Mouse (Mus musculus): ENCODE measurements around the gene Galnt7. TPM values are rescaled to one million over a fixed set of nuclear protein-coding genes. Genes with fewer than 3 reads are reported as not detected.

Galnt7 gene
- total and polyA plus RNA-seq, 3 experiments = 26.7 to 33.5 (median 32.7) TPM

GRCm38 (mm10) chr8:57575336-57575735 lies 77.5 kb downstream of the Galnt7 start:
- Histone ChIP-seq H3K36me3 (replicated peaks in 1 of 2; ENCODE audit: control insufficient read depth in 1 of 2, insufficient read depth in 1 of 2, low read length in 1 of 2) (peaks cover 8 to 21% of the 10 kb centered on the region in 2 experiments), H3K9ac (ENCODE audit: insufficient read depth, low read depth) (peak overlapping the region; percentile 64), H3K4me3 (replicated peaks in 1 of 3; ENCODE audit: low read depth in 2 of 3, low read length in 2 of 3, poor library complexity in 1 of 3) (peak overlapping the region; percentile 21 to 35 (median 26)), H3K4me2 (ENCODE audit: insufficient read depth, low read depth, poor library complexity, severe bottlenecking) (peak overlapping the region; percentile 78), H3K27ac (ENCODE audit: insufficient read depth, low read depth) (peak overlapping the region; percentile 82), H3K79me2 (replicated peaks; ENCODE audit: control insufficient read depth, extremely low read depth, insufficient read depth, poor library complexity, severe bottlenecking) (peaks cover 9% of the 10 kb centered on the region), H3K9me3 (replicated peaks; ENCODE audit: low read length) (no peaks in the 10 kb centered on the region), H3K4me1 (ENCODE audit: control insufficient read depth in 1 of 2, insufficient read depth in 2 of 2) (peaks cover 13 to 58% of the 10 kb centered on the region in 2 experiments; a peak in 3 of 4 replicates), H3K27me3 (replicated peaks) (no peaks in the 10 kb centered on the region)
- 0 out of 2 replicates have a peak, but pooled peaks have one; percentile 37 for TF ChIP-seq MAZ (IDR thresholded peaks at IDR 0.05; ENCODE audit: low read depth, low read length)
- TF ChIP-seq ZKSCAN1 (IDR thresholded peaks at IDR 0.05; ENCODE audit: borderline replicate concordance, low read depth, low read length) = no peak
- TF ChIP-seq IRF4 (IDR thresholded peaks at IDR 0.05; ENCODE audit: low read depth, low read length) = 0 out of 2 replicates have a peak, but pooled peaks have one; percentile 24
- peak; percentile 4; the same call in 1 of the 2 replicates for TF ChIP-seq SMC3 (IDR thresholded peaks at IDR 0.05; ENCODE audit: low read depth, low read length)
- no peak for TF ChIP-seq TBP (conservative IDR thresholded peaks at IDR 0.05; ENCODE audit: low read depth, low read length)
- TF ChIP-seq SIN3A (IDR thresholded peaks at IDR 0.05; ENCODE audit: low read length) = peak; percentile 60
- peak; percentile 25; the same call in 1 of the 2 replicates for TF ChIP-seq CHD1 (IDR thresholded peaks at IDR 0.05; ENCODE audit: low read depth, low read length)
- TF ChIP-seq TCF12 (IDR thresholded peaks at IDR 0.05; ENCODE audit: low read depth, low read length) = peak; percentile 47; the same call in 1 of the 2 replicates
- dilution Hi-C loops (cut with MboI; ENCODE audit: extremely low pct_ligation_motif_present, extremely low pct_unique_long_range_greater_than_20kb, low sequenced_read_pairs) (no loop called here), in situ Hi-C loops (cut with MboI; ENCODE audit: low pct_ligation_motif_present, low pct_unique_long_range_greater_than_20kb, low sequenced_read_pairs) (loop anchor here (5.0 kb wide), 1 partner anchor 222 kb away; no protein-coding TSS in a partner anchor)
- peak; percentile 65 for DNase-seq (ENCODE audit: extremely low read depth)

- H3K36me3 ChIP-seq (replicated peaks in 1 of 2; ENCODE audit: control insufficient read depth in 1 of 2, insufficient read depth in 1 of 2, low read length in 1 of 2) = peaks cover 8 to 30% of the 10 kb centered on the region in 2 experiments
- H3K4me1 ChIP-seq (ENCODE audit: control insufficient read depth in 1 of 2, insufficient read depth in 2 of 2) = peaks cover 8 to 50% of the 10 kb centered on the region in 2 experiments; a peak in 3 of 4 replicates
- dilution Hi-C loops (cut with MboI; ENCODE audit: extremely low pct_ligation_motif_present, extremely low pct_unique_long_range_greater_than_20kb, low sequenced_read_pairs) = no loop called here
- peak; percentile 80 for DNase-seq (ENCODE audit: extremely low read depth)
- peak overlapping the region; percentile 59 for H3K4me2 ChIP-seq (ENCODE audit: insufficient read depth, low read depth, poor library complexity, severe bottlenecking)
- no peak for TF ChIP-seq CHD1 (IDR thresholded peaks at IDR 0.05; ENCODE audit: low read depth, low read length)
- TF ChIP-seq ZKSCAN1 (IDR thresholded peaks at IDR 0.05; ENCODE audit: borderline replicate concordance, low read depth, low read length) = no peak
- TF ChIP-seq E2F4 (IDR thresholded peaks at IDR 0.05; ENCODE audit: insufficient replicate concordance, low read depth, low read length) = no peak
- peak; percentile 25; the same call in 1 of the 2 replicates for TF ChIP-seq MXI1 (IDR thresholded peaks at IDR 0.05; ENCODE audit: low read depth, low read length)
- no peak for TF ChIP-seq EP300 (IDR thresholded peaks at IDR 0.05; ENCODE audit: low read length)
- no peak for TF ChIP-seq JUN (IDR thresholded peaks at IDR 0.05; ENCODE audit: insufficient read depth, low read depth, low read length)
- TF ChIP-seq SMC3 (IDR thresholded peaks at IDR 0.05; ENCODE audit: low read depth, low read length) = peak; percentile 97
- no peak for TF ChIP-seq MYC (IDR thresholded peaks at IDR 0.05; ENCODE audit: low read depth, low read length)
- no peak for TF ChIP-seq UBTF (IDR thresholded peaks at IDR 0.05; ENCODE audit: low read depth, low read length)
- TF ChIP-seq PAX5 (IDR thresholded peaks at IDR 0.05; ENCODE audit: low read length) = no peak
- no peak for TF ChIP-seq USF2 (conservative IDR thresholded peaks at IDR 0.05; ENCODE audit: low read depth, low read length)
- peak; percentile 50; the same call in 1 of the 2 replicates for TF ChIP-seq MEF2A (IDR thresholded peaks at IDR 0.05; ENCODE audit: borderline replicate concordance, low read depth, low read length)
- TF ChIP-seq MAFK (IDR thresholded peaks at IDR 0.05; ENCODE audit: insufficient replicate concordance, low read length) = no peak
- no peak for TF ChIP-seq NRF1 (IDR thresholded peaks at IDR 0.05; ENCODE audit: low read depth, low read length)
- TF ChIP-seq RAD21 (IDR thresholded peaks at IDR 0.05; ENCODE audit: low read depth, low read length) = peak; percentile 99
- peak; percentile 35 to 95; a peak in 2 of 4 replicates for TF ChIP-seq CTCF (conservative IDR thresholded peaks at IDR 0.05 in 1 of 2, IDR thresholded peaks at IDR 0.05 in 1 of 2; ENCODE audit: low read depth in 2 of 2, low read length in 2 of 2)
- peak; percentile 55 for TF ChIP-seq SIN3A (IDR thresholded peaks at IDR 0.05; ENCODE audit: low read length)
- peak; percentile 51; the same call in 1 of the 2 replicates for TF ChIP-seq NELFE (IDR thresholded peaks at IDR 0.05; ENCODE audit: low read depth, low read length)
- TF ChIP-seq HCFC1 (IDR thresholded peaks at IDR 0.05; ENCODE audit: low read depth, low read length) = no peak
- TF ChIP-seq POLR2A (IDR thresholded peaks at IDR 0.05; ENCODE audit: low read depth, low read length) = no peak
- no peak for TF ChIP-seq MAZ (IDR thresholded peaks at IDR 0.05; ENCODE audit: low read depth, low read length)
- no peak for TF ChIP-seq CHD2 (IDR thresholded peaks at IDR 0.05; ENCODE audit: low read length)
- peak; percentile 83 for TF ChIP-seq ZC3H11A (IDR thresholded peaks at IDR 0.05; ENCODE audit: low read depth, low read length)
- peak; percentile 46; the same call in 1 of the 2 replicates for TF ChIP-seq IRF4 (IDR thresholded peaks at IDR 0.05; ENCODE audit: low read depth, low read length)
- TF ChIP-seq JUND (conservative IDR thresholded peaks at IDR 0.05; ENCODE audit: low read depth, low read length) = no peak
- no peak for TF ChIP-seq RCOR1 (conservative IDR thresholded peaks at IDR 0.05; ENCODE audit: low read depth, low read length)
- in situ Hi-C loops (cut with MboI; ENCODE audit: low pct_ligation_motif_present, low pct_unique_long_range_greater_than_20kb, low sequenced_read_pairs) = no loop called here
- no peak overlapping the region for H3K4me3 ChIP-seq (replicated peaks in 1 of 3; ENCODE audit: low read depth in 2 of 3, low read length in 2 of 3, poor library complexity in 1 of 3)
- H3K9ac ChIP-seq (ENCODE audit: insufficient read depth, low read depth) = peak overlapping the region; percentile 44; the same call in 1 of the 2 replicates
- H3K9me3 ChIP-seq (replicated peaks; ENCODE audit: low read length) = no peaks in the 10 kb centered on the region
- no peak overlapping the region for H3K27ac ChIP-seq (ENCODE audit: insufficient read depth, low read depth)
- H3K79me2 ChIP-seq (replicated peaks; ENCODE audit: control insufficient read depth, extremely low read depth, insufficient read depth, poor library complexity, severe bottlenecking) = peaks cover 9% of the 10 kb centered on the region
- no peaks in the 10 kb centered on the region for H3K27me3 ChIP-seq (replicated peaks)
These were observed 78.4 kb downstream of the Galnt7 start for GRCm38 (mm10) chr8:57574398-57574797.

Measured in CH12.LX (cell line).